Mouse (Mus musculus): Measurements from ENCODE around the gene Tbata. TPM values are rescaled to one million over a fixed set of nuclear protein-coding genes. Genes with fewer than 3 reads are reported as not detected.
A peak's percentile ranks its signal among the peaks of the same experiment; 100 is the strongest.

Gene Tbata
- polyA plus RNA-seq, 1 experiment from 2014 or later: not detected

GRCm38 (mm10) chr10:61194611-61195010 lies 22.9 kb downstream of the Tbata start:
- no peak overlapping the region for H3K4me2 ChIP-seq
- ATAC-seq (replicated peaks; ENCODE audit: low FRiP score) (no peak), DNase-seq (ENCODE audit: low spot score) (no peak)
- H3K27me3 ChIP-seq (replicated peaks; ENCODE audit: control insufficient read depth, insufficient read depth, low read length): no peaks in the 10 kb centered on the region
- H3K9ac ChIP-seq (ENCODE audit: low read depth, low read length): no peak overlapping the region
- WGBS: 79% methylated on average over 9 of the region's 9 CpGs
- H3K36me3 ChIP-seq (ENCODE audit: control insufficient read depth, insufficient read depth, low read length): no peaks in the 10 kb centered on the region
- no peaks in the 10 kb centered on the region for H3K9me3 ChIP-seq (ENCODE audit: control insufficient read depth, low read length)
- H3K4me1 ChIP-seq (replicated peaks; ENCODE audit: control insufficient read depth, insufficient read depth, low read length): no peaks in the 10 kb centered on the region
- no peak overlapping the region for H3K27ac ChIP-seq (ENCODE audit: low read depth, low read length)
- H3K4me3 ChIP-seq (ENCODE audit: low read depth, low read length): no peak overlapping the region

- no peaks in the 10 kb centered on the region for H3K4me1 ChIP-seq (replicated peaks; ENCODE audit: control insufficient read depth, insufficient read depth, low read length)
- H3K27ac ChIP-seq (ENCODE audit: low read depth, low read length): no peak overlapping the region
- DNase-seq (ENCODE audit: low spot score): no peak
Measured at GRCm38 (mm10) chr10:61195216-61195615, 23.5 kb downstream of the Tbata start.

DNA sequence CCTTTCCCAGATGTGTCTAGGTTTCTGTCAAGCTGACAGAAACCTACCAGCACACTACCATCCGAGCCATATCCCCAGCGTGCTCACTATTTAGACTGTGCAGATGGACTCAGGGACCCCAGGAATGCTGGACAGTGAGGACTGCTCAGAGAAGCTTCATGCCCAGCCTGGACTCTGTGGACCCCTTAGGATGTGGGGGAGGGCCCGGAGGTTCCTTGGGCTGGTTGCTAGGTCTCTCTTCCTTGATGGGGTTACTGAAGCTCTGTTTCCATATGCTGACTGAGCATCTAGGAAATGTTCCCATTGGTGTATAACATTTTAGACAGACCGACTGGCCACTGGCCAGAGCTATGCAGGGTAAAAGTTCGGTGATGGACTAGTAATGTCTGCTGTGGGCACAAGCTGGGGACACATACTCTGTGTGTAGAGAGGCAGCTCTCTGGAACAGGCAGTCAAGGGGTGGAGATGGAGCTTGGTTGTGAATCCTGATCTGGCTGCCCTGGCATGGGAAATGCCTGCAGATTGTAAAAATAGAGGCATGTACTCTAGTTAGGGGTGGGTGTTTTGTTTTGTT lies 24.1 kb downstream of the Tbata start:
- no peaks in the 10 kb centered on the region for H3K36me3 ChIP-seq (ENCODE audit: control insufficient read depth, insufficient read depth, low read length)
- H3K27ac ChIP-seq (ENCODE audit: low read depth, low read length): no peak overlapping the region
- H3K9ac ChIP-seq (ENCODE audit: low read depth, low read length): no peak overlapping the region
- H3K9me3 ChIP-seq (ENCODE audit: control insufficient read depth, low read length): no peaks in the 10 kb centered on the region
- ATAC-seq (replicated peaks; ENCODE audit: low FRiP score): no peak
- no peak for DNase-seq (ENCODE audit: low spot score)
- H3K4me3 ChIP-seq (ENCODE audit: low read depth, low read length): no peak overlapping the region
- no peaks in the 10 kb centered on the region for H3K4me1 ChIP-seq (replicated peaks; ENCODE audit: control insufficient read depth, insufficient read depth, low read length)
- no peaks in the 10 kb centered on the region for H3K27me3 ChIP-seq (replicated peaks; ENCODE audit: control insufficient read depth, insufficient read depth, low read length)
- 73% methylated on average over 5 of the region's 5 CpGs for WGBS
- no peak overlapping the region for H3K4me2 ChIP-seq

More at GRCm38 (mm10) chr10:61195216-61195615, 23.5 kb downstream of the Tbata start:
- H3K36me3 ChIP-seq (ENCODE audit: control insufficient read depth, insufficient read depth, low read length): no peaks in the 10 kb centered on the region
- H3K4me3 ChIP-seq (ENCODE audit: low read depth, low read length): no peak overlapping the region
- no peak overlapping the region for H3K4me2 ChIP-seq
- ATAC-seq (replicated peaks; ENCODE audit: low FRiP score): no peak
- H3K27me3 ChIP-seq (replicated peaks; ENCODE audit: control insufficient read depth, insufficient read depth, low read length): no peaks in the 10 kb centered on the region
- no peak overlapping the region for H3K9ac ChIP-seq (ENCODE audit: low read depth, low read length)
- WGBS: 73% methylated on average over 8 of the region's 8 CpGs
- no peaks in the 10 kb centered on the region for H3K9me3 ChIP-seq (ENCODE audit: control insufficient read depth, low read length)

DNA sequence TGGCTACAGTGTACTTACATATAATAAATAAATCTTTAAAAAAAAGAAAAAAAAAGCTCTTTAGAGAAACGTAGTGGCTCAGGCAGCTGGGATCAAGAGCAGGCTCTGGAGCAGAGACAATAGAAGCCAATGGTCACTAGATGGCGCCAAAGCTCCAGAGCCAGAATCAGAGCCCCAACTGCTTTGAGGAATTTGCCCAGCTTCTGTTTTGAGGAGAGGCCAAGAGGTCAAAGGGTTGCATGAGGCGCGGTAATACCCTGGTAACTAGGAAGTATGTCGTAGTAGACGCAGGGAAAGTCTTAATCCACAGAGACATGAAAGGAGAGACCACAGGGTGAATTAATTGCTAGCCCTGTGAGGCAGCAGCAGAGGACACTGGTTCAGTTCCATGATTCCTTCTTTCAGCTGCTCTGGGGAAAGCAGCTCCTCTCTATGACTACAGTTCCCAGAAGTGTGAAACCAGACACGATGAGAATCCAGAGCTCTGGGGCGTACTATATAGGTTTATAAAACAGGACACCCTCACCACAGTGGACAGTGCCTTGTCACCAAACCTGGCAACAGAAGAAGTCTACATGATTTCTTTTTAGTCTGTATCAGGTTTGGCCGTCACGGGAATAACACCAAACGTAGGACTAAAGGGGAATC lies 27.9 kb downstream of the Tbata start:
- 30% methylated on average over 11 of the region's 11 CpGs for WGBS
- Histone ChIP-seq H3K4me3 (ENCODE audit: low read depth, low read length) (no peak overlapping the region), H3K4me2 (no peak overlapping the region), H3K4me1 (replicated peaks; ENCODE audit: control insufficient read depth, insufficient read depth, low read length) (no peaks in the 10 kb centered on the region), H3K36me3 (ENCODE audit: control insufficient read depth, insufficient read depth, low read length) (no peaks in the 10 kb centered on the region), H3K9ac (ENCODE audit: low read depth, low read length) (no peak overlapping the region), H3K27me3 (replicated peaks; ENCODE audit: control insufficient read depth, insufficient read depth, low read length) (no peaks in the 10 kb centered on the region), H3K27ac (ENCODE audit: low read depth, low read length) (no peak overlapping the region), H3K9me3 (ENCODE audit: control insufficient read depth, low read length) (no peaks in the 10 kb centered on the region)
- DNase-seq (ENCODE audit: low spot score): peak; percentile 60
- no peak for ATAC-seq (replicated peaks; ENCODE audit: low FRiP score)

DNA sequence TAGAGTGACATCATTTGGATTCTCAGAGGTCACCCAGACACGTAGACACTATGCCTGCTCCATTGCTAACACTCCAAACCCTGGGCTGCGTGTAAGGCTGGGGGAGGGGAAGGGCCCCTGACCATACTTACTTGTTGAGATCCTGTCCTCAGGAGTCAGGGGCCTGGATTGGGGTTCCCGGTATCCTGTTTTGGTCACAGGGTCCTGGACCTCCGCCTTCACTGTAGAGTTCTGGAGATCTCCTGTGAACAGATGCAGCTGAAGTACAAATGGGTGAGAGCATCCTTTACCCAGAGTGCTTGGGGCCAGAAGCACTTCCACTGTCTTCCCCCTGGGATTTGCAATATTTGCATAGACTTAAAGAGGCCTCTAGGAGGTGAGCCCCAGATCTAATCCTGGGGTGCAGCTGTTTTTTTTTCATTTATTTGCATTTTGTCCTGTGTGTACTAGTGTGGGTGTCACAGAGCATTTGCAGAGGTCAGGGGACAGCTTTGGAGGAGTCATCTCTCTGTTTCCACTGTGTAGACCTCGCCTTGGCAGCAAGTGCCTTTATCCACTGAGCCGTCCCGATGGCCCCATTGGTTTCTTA lies 28.6 kb downstream of the Tbata start:
- Histone ChIP-seq H3K4me2 (no peak overlapping the region), H3K4me1 (replicated peaks; ENCODE audit: control insufficient read depth, insufficient read depth, low read length) (no peaks in the 10 kb centered on the region), H3K9me3 (ENCODE audit: control insufficient read depth, low read length) (no peaks in the 10 kb centered on the region), H3K27ac (ENCODE audit: low read depth, low read length) (no peak overlapping the region), H3K36me3 (ENCODE audit: control insufficient read depth, insufficient read depth, low read length) (no peaks in the 10 kb centered on the region), H3K9ac (ENCODE audit: low read depth, low read length) (no peak overlapping the region), H3K27me3 (replicated peaks; ENCODE audit: control insufficient read depth, insufficient read depth, low read length) (no peaks in the 10 kb centered on the region), H3K4me3 (ENCODE audit: low read depth, low read length) (no peak overlapping the region)
- DNase-seq (ENCODE audit: low spot score): no peak
- 69% methylated on average over 7 of the region's 7 CpGs for WGBS
- no peak for ATAC-seq (replicated peaks; ENCODE audit: low FRiP score)

GRCm38 (mm10) chr10:61200998-61201397 lies 29.2 kb downstream of the Tbata start:
- H3K4me3 ChIP-seq (ENCODE audit: low read depth, low read length): no peak overlapping the region
- H3K4me2 ChIP-seq: no peak overlapping the region
- no peak overlapping the region for H3K27ac ChIP-seq (ENCODE audit: low read depth, low read length)
- no peaks in the 10 kb centered on the region for H3K4me1 ChIP-seq (replicated peaks; ENCODE audit: control insufficient read depth, insufficient read depth, low read length)
- ATAC-seq (replicated peaks; ENCODE audit: low FRiP score) (no peak), DNase-seq (ENCODE audit: low spot score) (no peak)
- no peaks in the 10 kb centered on the region for H3K27me3 ChIP-seq (replicated peaks; ENCODE audit: control insufficient read depth, insufficient read depth, low read length)
- 57% methylated on average over 9 of the region's 9 CpGs for WGBS
- H3K9me3 ChIP-seq (ENCODE audit: control insufficient read depth, low read length): no peaks in the 10 kb centered on the region
- no peaks in the 10 kb centered on the region for H3K36me3 ChIP-seq (ENCODE audit: control insufficient read depth, insufficient read depth, low read length)
- no peak overlapping the region for H3K9ac ChIP-seq (ENCODE audit: low read depth, low read length)

DNA sequence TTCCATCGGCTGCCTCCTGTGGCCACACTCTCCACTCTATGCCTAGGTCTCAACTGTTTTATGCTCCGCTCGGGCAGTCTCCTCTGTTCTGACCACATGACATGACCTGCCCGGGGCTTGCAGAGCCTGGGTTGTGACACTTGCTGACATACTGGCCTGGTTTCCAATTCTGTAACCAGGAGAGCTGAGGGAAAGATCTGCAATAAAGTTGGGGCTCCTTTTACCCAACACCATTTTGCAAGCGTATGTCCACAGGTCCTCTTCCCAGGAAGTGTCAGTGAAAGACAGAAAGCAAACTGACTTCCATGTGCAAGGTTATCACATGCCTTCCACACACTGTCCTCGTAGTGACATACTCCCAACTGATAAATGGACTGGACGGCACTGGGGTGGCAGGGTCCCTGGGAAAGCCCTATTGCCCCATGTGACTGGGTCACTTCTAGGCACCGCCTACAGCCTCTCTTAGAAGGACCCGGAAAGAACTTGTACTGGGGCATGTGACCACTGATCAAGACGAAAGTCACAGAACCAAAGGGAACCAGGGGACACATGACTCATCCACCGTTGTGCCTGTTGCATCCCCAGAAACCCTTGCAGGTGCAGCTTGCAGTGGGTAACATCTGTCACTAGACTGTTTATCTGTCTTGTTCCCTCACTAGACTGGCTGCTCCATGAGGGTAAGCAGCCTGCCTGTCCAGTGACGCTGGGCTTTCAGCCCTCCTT lies 30.0 kb downstream of the Tbata start:
- H3K4me2 ChIP-seq: no peak overlapping the region
- no peak for ATAC-seq (replicated peaks; ENCODE audit: low FRiP score)
- no peak overlapping the region for H3K27ac ChIP-seq (ENCODE audit: low read depth, low read length)
- no peak overlapping the region for H3K9ac ChIP-seq (ENCODE audit: low read depth, low read length)
- H3K9me3 ChIP-seq (ENCODE audit: control insufficient read depth, low read length): no peaks in the 10 kb centered on the region
- no peaks in the 10 kb centered on the region for H3K4me1 ChIP-seq (replicated peaks; ENCODE audit: control insufficient read depth, insufficient read depth, low read length)
- H3K36me3 ChIP-seq (ENCODE audit: control insufficient read depth, insufficient read depth, low read length): no peaks in the 10 kb centered on the region
- WGBS: 68% methylated on average over 12 of the region's 12 CpGs
- H3K4me3 ChIP-seq (ENCODE audit: low read depth, low read length): no peak overlapping the region
- DNase-seq (ENCODE audit: low spot score): no peak
- H3K27me3 ChIP-seq (replicated peaks; ENCODE audit: control insufficient read depth, insufficient read depth, low read length): no peaks in the 10 kb centered on the region

- H3K4me2 ChIP-seq: no peak overlapping the region
- no peaks in the 10 kb centered on the region for H3K9me3 ChIP-seq (ENCODE audit: control insufficient read depth, low read length)
- DNase-seq (ENCODE audit: low spot score) (no peak), ATAC-seq (replicated peaks; ENCODE audit: low FRiP score) (no peak)
- no peaks in the 10 kb centered on the region for H3K4me1 ChIP-seq (replicated peaks; ENCODE audit: control insufficient read depth, insufficient read depth, low read length)
- no peaks in the 10 kb centered on the region for H3K36me3 ChIP-seq (ENCODE audit: control insufficient read depth, insufficient read depth, low read length)
- H3K9ac ChIP-seq (ENCODE audit: low read depth, low read length): no peak overlapping the region
- 52% methylated on average over 3 of the region's 3 CpGs for WGBS
- H3K27ac ChIP-seq (ENCODE audit: low read depth, low read length): no peak overlapping the region
- H3K27me3 ChIP-seq (replicated peaks; ENCODE audit: control insufficient read depth, insufficient read depth, low read length): no peaks in the 10 kb centered on the region
- H3K4me3 ChIP-seq (ENCODE audit: low read depth, low read length): no peak overlapping the region
Measured at GRCm38 (mm10) chr10:61203930-61204329, 32.2 kb downstream of the Tbata start.

All from liver, embryonic 11.5 days (tissue).